Mouse (Mus musculus) erythroblast, embryonic 14.5 days (primary cell): ENCODE data around the gene Sln. TPM values are rescaled to one million over a fixed set of nuclear protein-coding genes. Genes with fewer than 3 reads are reported as not detected.
A peak's percentile ranks its signal among the peaks of the same experiment; 100 is the strongest.

ENCODE experiments used
- H3K27me3 ChIP-seq: 2 replicates; pipeline ENCODE4 v1.6.1; 2012; ENCODE audit warnings: inconsistent platforms; ENCODE audit not compliant: control insufficient read depth
- H3K36me3 ChIP-seq: 2 replicates; pipeline ENCODE4 v1.6.1; 2012; ENCODE audit warnings: mild to moderate bottlenecking, inconsistent platforms; ENCODE audit not compliant: control insufficient read depth
- H3K4me1 ChIP-seq: 2 replicates; pipeline ENCODE4 v1.6.1; 2012; ENCODE audit warnings: inconsistent platforms; ENCODE audit not compliant: control insufficient read depth
- H3K4me3 ChIP-seq: replicated peaks from 2 replicates; pipeline ENCODE3; 2012; ENCODE audit warnings: moderate library complexity, mild to moderate bottlenecking, inconsistent platforms
- H3K9me3 ChIP-seq: 2 replicates; pipeline ENCODE4 v1.6.1; 2012; ENCODE audit warnings: low read length, inconsistent platforms, mixed read lengths; ENCODE audit not compliant: control insufficient read depth
- GATA1 ChIP-seq: IDR thresholded peaks from 2 replicates; pipeline ENCODE4 v1.6.1; 2012; ENCODE audit warnings: low read length, inconsistent platforms, mixed read lengths
- TAL1 ChIP-seq: IDR thresholded peaks from 3 replicates; pipeline ENCODE4 v1.6.1; 2012; ENCODE audit warnings: low read length, inconsistent platforms, mixed read lengths
- polyA plus RNA-seq: library from polyadenylated mRNA; stranded (reverse); fragments of >175 nt; gene quantifications from 2 replicates; pipeline ENCODE4 v1.2.3, GENCODE M21; 2012

Gene Sln
- not detected in 2 replicates for polyA plus RNA-seq

DNA sequence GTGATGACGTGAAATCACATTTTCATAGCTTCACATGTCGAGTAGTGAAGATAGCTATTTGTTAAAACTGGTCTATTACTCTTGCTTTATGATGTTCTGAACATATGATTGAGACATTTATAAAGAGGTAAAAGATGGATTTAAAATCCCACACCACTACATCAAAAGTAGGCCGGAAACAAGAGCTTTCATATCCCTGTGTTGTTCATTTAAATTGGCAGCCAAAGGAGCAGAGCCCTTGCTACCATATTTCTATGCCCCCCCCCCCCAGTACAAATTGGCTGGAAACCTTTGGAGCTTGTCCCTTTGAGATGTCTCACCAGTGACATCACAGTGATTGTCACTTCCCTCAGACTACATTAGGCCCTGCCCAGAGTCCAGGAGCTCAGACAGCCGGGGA, at the start of gene Sln:
Gene Sln (plus strand): TSS at position 301 of the 400 bp plus-strand sequence.
- Histone ChIP-seq H3K27me3 (no peaks in the 10 kb centered on the region), H3K4me3 (no peak within 1 kb of the TSS), H3K36me3 (no peaks in the 10 kb centered on the region), H3K9me3 (no peaks in the 10 kb centered on the region), H3K4me1 (no peaks in the 10 kb centered on the region)
- TF ChIP-seq TAL1: no peak
- TF ChIP-seq GATA1: no peak

GRCm38 (mm10) chr9:53802921-53803320, 47.0 kb upstream of the Sln start:
- Histone ChIP-seq H3K36me3 (no peaks in the 10 kb centered on the region), H3K4me1 (no peaks in the 10 kb centered on the region), H3K4me3 (no peak overlapping the region), H3K9me3 (no peaks in the 10 kb centered on the region), H3K27me3 (no peaks in the 10 kb centered on the region)
- TF ChIP-seq TAL1: no peak
- no peak for TF ChIP-seq GATA1

DNA sequence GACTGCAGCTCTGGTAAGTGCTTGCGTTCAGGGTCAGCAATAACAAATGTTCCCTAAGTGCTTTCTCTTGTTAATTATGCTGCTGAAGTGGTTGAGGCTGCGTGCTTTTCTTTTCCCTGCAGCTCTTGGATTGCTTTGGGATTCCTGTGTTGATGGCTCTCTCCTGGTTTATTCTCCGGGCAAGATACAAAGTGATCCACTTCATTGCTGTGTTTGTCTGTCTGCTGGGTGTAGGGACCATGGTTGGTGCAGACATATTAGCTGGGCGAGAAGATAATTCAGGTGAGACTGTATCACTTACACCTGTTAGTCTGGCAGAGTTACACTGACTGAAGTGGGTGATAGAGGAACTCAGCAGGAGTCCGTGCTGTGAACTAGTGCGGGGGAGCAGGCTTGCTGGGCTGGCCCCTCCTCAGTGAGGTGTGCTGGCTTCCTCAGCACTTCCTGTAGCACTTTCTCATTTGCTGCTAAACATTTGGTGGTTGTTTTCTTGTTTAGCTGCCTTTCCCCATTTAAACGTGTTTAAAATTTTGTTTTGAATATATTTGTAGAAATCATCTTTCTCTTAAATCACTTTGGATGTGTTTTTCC, 43.4 kb upstream of the Sln start:
- TF ChIP-seq GATA1 (no peak), TAL1 (no peak)
- no peaks in the 10 kb centered on the region for H3K9me3 ChIP-seq
- no peaks in the 10 kb centered on the region for H3K4me1 ChIP-seq
- no peak overlapping the region for H3K4me3 ChIP-seq
- no peaks in the 10 kb centered on the region for H3K36me3 ChIP-seq
- no peaks in the 10 kb centered on the region for H3K27me3 ChIP-seq

DNA sequence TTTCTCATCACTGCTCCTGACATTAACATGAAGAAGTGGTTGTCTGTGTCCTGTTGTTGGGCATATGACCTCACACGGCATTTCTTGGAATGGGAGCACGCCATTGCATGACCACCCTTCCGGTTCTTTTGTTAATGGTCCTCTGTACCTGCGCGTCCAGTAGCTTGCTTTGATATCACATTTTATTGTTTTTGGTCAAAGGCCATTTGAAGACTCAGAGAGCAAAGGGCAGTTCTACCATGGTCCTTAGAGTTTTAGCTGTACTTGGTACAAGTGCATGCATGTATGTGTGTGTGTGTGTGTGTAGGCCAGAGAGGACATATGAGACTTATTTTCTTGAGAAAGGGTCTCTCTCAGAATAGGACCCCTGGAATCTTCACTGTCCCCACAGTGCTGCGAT, 36.5 kb upstream of the Sln start:
- Histone ChIP-seq H3K4me1 (no peaks in the 10 kb centered on the region), H3K9me3 (no peaks in the 10 kb centered on the region)
- TF ChIP-seq TAL1: no peak
- TF ChIP-seq GATA1: no peak

GRCm38 (mm10) chr9:53818760-53819159, 31.2 kb upstream of the Sln start:
- TF ChIP-seq GATA1 (no peak), TAL1 (no peak)
- Histone ChIP-seq H3K36me3 (no peaks in the 10 kb centered on the region), H3K4me1 (no peaks in the 10 kb centered on the region), H3K4me3 (no peak overlapping the region), H3K27me3 (no peaks in the 10 kb centered on the region), H3K9me3 (no peaks in the 10 kb centered on the region)

More for the DNA sequence above, 36.5 kb upstream of the Sln start:
- Histone ChIP-seq H3K36me3 (no peaks in the 10 kb centered on the region), H3K4me3 (no peak overlapping the region), H3K27me3 (no peaks in the 10 kb centered on the region)

- Histone ChIP-seq H3K9me3 (no peaks in the 10 kb centered on the region), H3K36me3 (no peaks in the 10 kb centered on the region), H3K4me3 (no peak overlapping the region), H3K4me1 (peaks cover 9% of the 10 kb centered on the region), H3K27me3 (0 out of 2 replicates have a peak, but pooled peaks cover 4% of the 10 kb centered on the region)
- TF ChIP-seq GATA1 (no peak), TAL1 (no peak)
These were observed 24.6 kb upstream of the Sln start for GRCm38 (mm10) chr9:53825318-53825717.

GRCm38 (mm10) chr9:53829081-53829865, 20.7 kb upstream of the Sln start:
- Histone ChIP-seq H3K4me3 (peak overlapping the region; percentile 4), H3K36me3 (no peaks in the 10 kb centered on the region), H3K9me3 (no peaks in the 10 kb centered on the region), H3K27me3 (0 out of 2 replicates have a peak, but pooled peaks cover 4% of the 10 kb centered on the region), H3K4me1 (peaks cover 9% of the 10 kb centered on the region)
- TF ChIP-seq GATA1: no peak
- no peak for TF ChIP-seq TAL1

DNA sequence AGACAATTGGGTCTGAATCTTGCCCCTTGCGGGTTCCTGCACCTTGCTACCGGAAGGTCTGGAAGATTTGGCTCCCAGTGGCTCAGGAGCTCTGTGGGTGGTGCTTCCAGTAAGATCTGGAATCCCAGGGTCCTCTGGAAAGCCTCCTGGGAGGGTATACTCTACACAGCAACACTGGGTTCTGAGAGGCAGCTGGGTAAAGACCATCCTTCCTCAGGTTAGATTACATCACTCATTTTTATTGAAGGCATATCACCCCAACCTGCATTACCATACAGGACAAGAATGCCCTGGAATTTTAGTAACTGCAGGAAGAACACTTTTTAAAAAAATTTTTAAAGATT, 20.1 kb upstream of the Sln start:
- Histone ChIP-seq H3K36me3 (no peaks in the 10 kb centered on the region), H3K27me3 (0 out of 2 replicates have a peak, but pooled peaks cover 4% of the 10 kb centered on the region), H3K4me3 (no peak overlapping the region), H3K9me3 (no peaks in the 10 kb centered on the region), H3K4me1 (peaks cover 8% of the 10 kb centered on the region)
- TF ChIP-seq TAL1: no peak
- TF ChIP-seq GATA1: no peak

DNA sequence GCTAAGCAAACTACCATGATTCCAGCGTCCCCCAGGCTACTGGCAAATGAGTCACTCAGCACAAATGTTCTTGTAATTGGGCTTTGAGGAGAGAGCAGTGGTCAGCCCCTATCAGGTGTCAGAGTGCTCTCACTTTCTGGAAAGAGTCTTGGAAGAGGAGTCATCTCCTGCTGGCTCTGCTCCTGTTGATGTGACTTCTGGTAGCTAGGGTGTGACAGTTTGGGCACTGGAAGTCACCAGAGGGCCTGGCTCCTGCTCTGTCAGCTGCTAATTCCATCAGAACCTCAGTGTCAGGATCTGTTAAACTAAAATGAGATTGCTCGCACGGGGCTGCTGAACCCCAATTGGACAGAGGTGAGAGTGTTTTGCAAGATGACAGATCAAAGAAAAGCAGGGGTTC, 14.9 kb upstream of the Sln start:
- no peak for TF ChIP-seq TAL1
- no peak for TF ChIP-seq GATA1
- Histone ChIP-seq H3K4me1 (no peaks in the 10 kb centered on the region), H3K4me3 (no peak overlapping the region), H3K9me3 (no peaks in the 10 kb centered on the region), H3K27me3 (no peaks in the 10 kb centered on the region), H3K36me3 (no peaks in the 10 kb centered on the region)
